Mouse (Mus musculus): Measurements from ENCODE around the gene Ptges2.

DNA sequence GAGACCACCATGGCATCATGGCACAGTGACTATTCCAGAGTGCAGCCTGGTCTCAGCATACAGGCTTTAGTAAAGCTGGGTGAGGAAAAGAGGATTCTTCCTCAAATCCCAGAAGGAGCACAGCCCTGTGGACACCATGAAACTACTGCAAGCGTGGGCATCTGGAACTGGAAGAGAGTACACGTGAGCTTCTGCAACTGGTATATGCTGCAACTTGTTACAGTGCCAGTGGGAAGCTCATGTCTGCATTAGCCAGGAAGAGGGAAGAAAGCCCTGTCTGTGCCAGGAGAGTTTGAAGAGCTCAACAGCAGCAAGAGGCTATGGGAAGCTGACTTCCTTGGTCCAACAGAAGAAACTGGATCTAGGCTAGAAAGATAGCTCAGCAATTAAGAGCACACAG is 13.0 kb upstream of the Ptges2 start:
- TF ChIP-seq RAD21 (IDR thresholded peaks at IDR 0.05; ENCODE audit: low read depth, low read length) (no peak), CTCF (IDR thresholded peaks at IDR 0.05 in 2 of 3, conservative IDR thresholded peaks at IDR 0.05 in 1 of 3; ENCODE audit: control insufficient read depth in 1 of 3, insufficient read depth in 1 of 3, low read depth in 2 of 3, low read length in 3 of 3, poor library complexity in 1 of 3, severe bottlenecking in 1 of 3) (no peak), NELFE (IDR thresholded peaks at IDR 0.05; ENCODE audit: low read depth, low read length) (no peak), RCOR1 (IDR thresholded peaks at IDR 0.05; ENCODE audit: low read depth, low read length) (no peak), USF1 (IDR thresholded peaks at IDR 0.05; ENCODE audit: low read depth, low read length) (no peak)

Measured in MEL (cell line).